Mouse (Mus musculus) right cerebral cortex, postnatal 36 days (tissue): ENCODE measurements around the gene Als2cl.

Source experiments
- DNase-seq, 2 experiments: peaks; one replicate each; pipeline ENCODE4 v3.0.0; 2022; ENCODE audit warnings: low spot score in 2 of 2, mixed read lengths in 1 of 2

Gene Als2cl

DNA sequence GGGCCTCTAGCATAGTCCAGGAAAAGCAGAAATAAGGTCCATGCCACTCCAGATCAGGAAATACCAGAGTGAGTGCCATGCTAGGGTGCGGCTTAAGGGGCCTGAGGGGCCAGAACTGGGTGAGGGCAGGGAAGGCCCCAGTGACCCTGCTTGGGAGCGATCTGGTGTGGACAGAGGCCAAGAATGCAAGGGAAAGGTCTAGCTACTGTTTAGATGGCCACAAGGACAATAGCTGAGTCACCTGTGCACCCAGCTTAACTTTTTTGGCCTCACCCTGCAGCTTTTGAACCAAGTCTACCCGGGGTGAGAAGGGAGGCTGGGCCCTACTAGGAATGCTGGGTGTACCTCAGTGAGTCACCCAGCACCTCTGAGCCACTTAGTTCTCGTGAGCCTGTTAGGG lies 1.1 kb downstream of the Als2cl start:
- no peak for DNase-seq

- DNase-seq, result no peak
Measured at GRCm38 (mm10) chr9:110881953-110882352, 2.3 kb downstream of the Als2cl start.

DNA sequence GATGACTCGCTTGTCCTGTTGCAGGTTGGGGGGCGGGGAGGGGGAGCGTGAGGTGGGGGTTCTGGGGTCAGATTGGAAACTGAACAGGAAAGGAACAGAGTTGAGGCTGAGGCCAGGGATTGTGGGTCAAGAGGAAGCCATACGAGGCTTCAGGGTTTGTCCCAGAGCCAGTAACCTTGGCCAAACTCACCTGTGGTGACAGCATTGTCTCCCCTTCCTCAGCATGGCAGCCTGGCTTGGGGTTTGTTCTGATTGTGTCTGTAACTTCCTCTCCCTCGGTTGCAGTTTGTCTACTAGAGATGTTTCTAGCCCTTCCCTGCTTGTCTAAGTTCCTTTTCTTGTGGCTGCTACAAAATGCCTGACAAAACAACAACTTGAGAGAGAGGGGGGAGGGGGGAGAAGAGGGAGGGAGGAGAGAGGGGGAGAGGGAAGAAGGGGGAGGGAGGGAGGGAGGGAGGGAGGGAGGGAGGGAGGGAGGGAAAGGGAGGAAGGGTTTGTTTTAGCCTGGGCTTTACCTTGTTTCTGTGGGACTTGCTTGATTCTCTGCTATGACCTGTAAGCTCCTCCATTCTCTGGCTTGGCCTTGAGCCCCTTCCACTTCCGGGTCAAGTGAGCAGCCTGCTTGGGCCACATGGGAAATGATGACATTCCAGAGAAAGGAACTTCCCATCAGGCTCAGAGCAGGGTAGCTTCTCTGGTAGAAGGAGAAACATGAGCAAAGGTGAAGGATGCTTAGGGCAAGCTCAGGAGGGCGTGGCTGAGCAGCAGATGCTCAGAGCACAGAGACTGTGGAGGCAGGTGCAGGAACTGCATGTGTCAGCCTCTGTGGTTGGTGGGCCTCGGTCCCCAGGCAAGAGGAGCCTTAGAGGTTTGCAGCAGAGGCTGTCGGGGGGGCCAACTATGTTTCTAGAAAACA lies 8.0 kb downstream of the Als2cl start:
- DNase-seq, result no peak

GRCm38 (mm10) chr9:110888935-110889334 lies 9.3 kb downstream of the Als2cl start:
- DNase-seq, result no peak

- DNase-seq, result no peak
Measured at GRCm38 (mm10) chr9:110890026-110890783, 10.5 kb downstream of the Als2cl start.

DNA sequence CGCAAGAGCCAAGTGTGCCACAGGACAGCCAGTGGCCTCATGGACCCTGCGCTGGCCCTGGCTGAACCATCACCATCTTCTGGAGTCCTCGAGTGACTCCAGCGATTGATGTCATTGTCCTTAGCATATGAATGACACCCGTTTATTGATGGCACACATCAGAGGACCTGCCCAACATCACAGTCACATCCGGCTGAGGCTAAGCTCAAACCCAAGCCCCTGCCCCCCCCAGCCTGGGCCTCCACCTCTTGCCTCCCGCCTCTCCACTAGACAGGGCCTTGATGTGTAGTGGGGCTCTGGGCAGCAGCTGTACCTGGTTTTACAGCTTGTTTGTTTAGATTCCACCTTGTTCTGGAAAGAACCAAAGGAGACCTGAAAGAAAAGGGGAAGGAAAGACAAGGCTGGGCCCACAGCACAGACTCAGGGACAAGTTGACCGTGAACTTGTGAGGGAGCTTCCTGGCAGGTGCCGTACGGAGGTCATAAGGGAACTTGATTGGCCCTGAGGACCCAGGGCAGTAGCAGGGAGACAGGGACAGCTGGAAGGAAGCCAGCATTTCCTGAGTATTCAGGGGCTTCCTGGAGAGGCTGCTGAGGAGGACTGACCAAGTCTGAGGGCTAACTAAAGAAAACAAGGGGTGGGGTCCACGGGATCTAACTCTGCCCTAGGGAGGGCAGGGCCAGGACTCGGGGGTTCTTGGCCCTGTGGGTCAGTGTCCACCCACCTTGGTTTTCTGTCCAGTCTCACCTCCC lies 11.6 kb downstream of the Als2cl start:
- DNase-seq, result no peak

GRCm38 (mm10) chr9:110892552-110892951 lies 12.9 kb downstream of the Als2cl start:
- DNase-seq, result no peak

GRCm38 (mm10) chr9:110893429-110893828 lies 13.8 kb downstream of the Als2cl start:
- no peak for DNase-seq

DNA sequence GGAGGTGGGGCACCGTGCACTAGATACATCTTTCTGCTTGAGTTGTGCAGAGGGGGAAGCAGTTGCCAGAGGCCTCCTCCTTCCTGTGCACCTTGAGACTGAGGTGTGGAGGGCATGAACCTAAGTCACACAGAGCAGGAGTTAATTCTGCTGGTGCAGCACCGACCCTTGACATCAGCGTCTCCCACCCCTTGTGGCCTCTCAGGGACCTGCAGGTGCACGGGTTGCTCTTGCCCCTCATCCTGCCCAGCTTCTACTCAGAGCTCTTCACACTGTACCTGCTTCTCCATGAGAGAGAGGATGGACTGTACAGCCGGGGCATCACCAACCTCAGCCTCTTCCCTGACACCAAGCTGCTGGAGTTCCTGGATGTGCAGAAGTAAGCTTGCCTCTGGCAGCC lies 15.8 kb downstream of the Als2cl start:
- no peak for DNase-seq

- DNase-seq, result no peak
Measured at GRCm38 (mm10) chr9:110895994-110896393, 16.3 kb downstream of the Als2cl start.

DNA sequence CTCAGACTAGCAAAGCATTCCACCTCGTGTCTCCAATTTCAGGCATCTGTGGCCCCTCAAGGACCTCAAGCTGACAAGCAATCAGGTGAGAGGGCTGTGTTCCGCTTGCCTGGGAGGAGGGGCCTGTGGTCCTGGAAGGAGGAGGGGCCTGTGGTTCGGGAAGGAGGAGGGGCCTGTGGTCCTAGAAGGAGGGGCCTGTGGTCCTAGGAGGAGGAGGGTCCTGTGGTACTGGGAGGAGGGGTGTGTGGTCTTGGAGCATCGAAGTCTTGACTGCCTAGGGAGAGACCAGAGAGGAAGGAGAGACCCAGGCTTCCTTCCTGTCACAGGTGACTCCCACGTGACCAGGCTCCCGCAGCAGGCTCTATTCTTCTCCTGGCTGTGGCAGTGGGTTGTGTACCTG lies 16.9 kb downstream of the Als2cl start:
- no peak for DNase-seq

DNA sequence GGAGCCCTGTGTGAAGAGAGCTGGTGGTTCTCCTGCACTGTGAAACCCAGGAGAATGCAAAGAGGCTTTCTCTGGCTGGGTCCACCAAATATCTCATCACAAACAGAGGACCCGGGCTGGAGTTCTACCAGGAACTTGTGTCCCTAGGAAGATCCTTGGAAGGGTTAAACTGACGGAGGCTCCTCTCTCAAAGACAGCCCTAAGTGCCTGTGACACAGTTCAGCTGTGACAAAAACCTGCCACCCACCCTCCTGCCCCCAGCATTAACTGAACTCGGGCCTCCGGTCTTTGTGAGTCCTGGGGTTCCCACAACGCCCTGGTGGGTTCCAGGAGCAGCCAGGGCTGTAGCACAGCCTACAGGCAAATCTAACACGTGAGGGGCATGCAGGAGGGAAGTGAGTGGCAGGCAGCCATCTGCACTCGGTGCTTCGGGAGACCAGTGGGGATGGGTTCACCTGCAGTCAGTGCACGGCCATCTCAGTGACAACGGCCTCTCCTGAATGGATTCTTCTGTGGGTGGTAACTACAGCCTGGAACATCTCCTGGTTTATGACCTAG lies 19.9 kb downstream of the Als2cl start:
- no peak for DNase-seq

GRCm38 (mm10) chr9:110901204-110901603 lies 21.5 kb downstream of the Als2cl start:
- no peak for DNase-seq

- DNase-seq, result no peak
Measured at GRCm38 (mm10) chr9:110902271-110902670, 22.6 kb downstream of the Als2cl start.

- DNase-seq, result no peak
Measured at GRCm38 (mm10) chr9:110907201-110907837, 27.6 kb downstream of the Als2cl start.

- no peak for DNase-seq
Measured at GRCm38 (mm10) chr9:110907838-110908630, 28.4 kb downstream of the Als2cl start.

DNA sequence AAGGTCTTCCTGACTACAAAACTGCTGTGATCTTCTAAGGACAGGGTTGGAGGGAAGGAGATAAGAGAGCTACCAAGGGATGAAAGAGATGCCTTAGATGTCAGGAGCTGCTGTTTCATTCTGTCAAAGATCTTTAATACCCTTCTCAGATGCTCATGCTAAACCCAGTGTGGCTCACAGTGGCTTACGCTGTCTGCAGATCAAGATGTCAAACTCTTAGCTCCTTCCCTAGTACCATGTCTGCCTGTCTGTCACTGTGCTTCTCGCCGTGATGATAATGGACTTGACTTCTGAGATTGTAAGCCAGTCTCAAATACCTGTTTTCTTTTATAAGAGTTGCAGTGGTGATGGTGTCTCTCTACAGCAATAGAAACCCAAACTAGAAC lies 29.0 kb downstream of the Als2cl start:
- no peak for DNase-seq

GRCm38 (mm10) chr9:110909371-110909967 lies 29.8 kb downstream of the Als2cl start:
- DNase-seq, result no peak

- no peak for DNase-seq
Measured at GRCm38 (mm10) chr9:110914631-110915236, 35.1 kb downstream of the Als2cl start.

- no peak for DNase-seq
Measured at GRCm38 (mm10) chr9:110915466-110915865, 35.8 kb downstream of the Als2cl start.
